Mouse (Mus musculus): ENCODE data around the gene 2700097O09Rik. TPM values are rescaled to one million over a fixed set of nuclear protein-coding genes. Genes with fewer than 3 reads are reported as not detected.
A peak's percentile ranks its signal among the peaks of the same experiment; 100 is the strongest.
"Not testable (repeated sequence)": the region's sequence is repeated elsewhere in the genome, so short reads cannot be mapped to it uniquely, and the experiment has no call there.

Gene 2700097O09Rik
- polyA plus RNA-seq (2012; rRNA removed): 1.4 and 1.7 TPM in 2 replicates

GRCm38 (mm10) chr12:55079726-55080600 lies at the start of gene 2700097O09Rik, which contains the start of gene Srp54a:
2700097O09Rik (minus strand) TSS chr12:55080110.
Srp54a (plus strand) TSS chr12:55080262.
- peak within 1 kb of the TSS; percentile 86 for H3K4me3 ChIP-seq (ENCODE audit: low read depth, low read length)
- not testable (repeated sequence) for H3K27me3 ChIP-seq (ENCODE audit: control insufficient read depth, insufficient read depth, low read length); H3K4me1 ChIP-seq (ENCODE audit: control insufficient read depth, insufficient read depth, insufficient read length, low read length); H3K36me3 ChIP-seq (ENCODE audit: control insufficient read depth, insufficient read depth, low read length)
- peak within 1 kb of the TSS; percentile 93 for H3K27ac ChIP-seq (ENCODE audit: insufficient read depth, low read depth, low read length)
- under 1% methylated on average over 60 of the region's 60 CpGs for WGBS

- not testable (repeated sequence) for H3K4me1 ChIP-seq (ENCODE audit: control insufficient read depth, insufficient read depth, insufficient read length, low read length); H3K27ac ChIP-seq (ENCODE audit: insufficient read depth, low read depth, low read length); H3K27me3 ChIP-seq (ENCODE audit: control insufficient read depth, insufficient read depth, low read length); H3K36me3 ChIP-seq (ENCODE audit: control insufficient read depth, insufficient read depth, low read length); H3K4me3 ChIP-seq (ENCODE audit: low read depth, low read length)
- WGBS: no CpG with 5 or more reads among the region's 18 CpGs
Measured at GRCm38 (mm10) chr12:55124731-55125130, 44.8 kb upstream of the 2700097O09Rik start.

GRCm38 (mm10) chr12:55124242-55124641 lies 44.3 kb upstream of the 2700097O09Rik start, which contains the start of gene Fam177a:
Fam177a (plus strand) TSS chr12:55124469.
- H3K4me3 ChIP-seq (ENCODE audit: low read depth, low read length); H3K27me3 ChIP-seq (ENCODE audit: control insufficient read depth, insufficient read depth, low read length); H3K4me1 ChIP-seq (ENCODE audit: control insufficient read depth, insufficient read depth, insufficient read length, low read length); H3K27ac ChIP-seq (ENCODE audit: insufficient read depth, low read depth, low read length); H3K36me3 ChIP-seq (ENCODE audit: control insufficient read depth, insufficient read depth, low read length): not testable (repeated sequence)
- no CpG with 5 or more reads among the region's 40 CpGs for WGBS

- H3K4me1 ChIP-seq (ENCODE audit: control insufficient read depth, insufficient read depth, insufficient read length, low read length); H3K36me3 ChIP-seq (ENCODE audit: control insufficient read depth, insufficient read depth, low read length); H3K27ac ChIP-seq (ENCODE audit: insufficient read depth, low read depth, low read length); H3K4me3 ChIP-seq (ENCODE audit: low read depth, low read length); H3K27me3 ChIP-seq (ENCODE audit: control insufficient read depth, insufficient read depth, low read length): not testable (repeated sequence)
- WGBS: no CpG with 5 or more reads among the region's 7 CpGs
Measured at GRCm38 (mm10) chr12:55112616-55113015, 32.7 kb upstream of the 2700097O09Rik start.

- H3K36me3 ChIP-seq (ENCODE audit: control insufficient read depth, insufficient read depth, low read length); H3K4me3 ChIP-seq (ENCODE audit: low read depth, low read length); H3K27ac ChIP-seq (ENCODE audit: insufficient read depth, low read depth, low read length); H3K27me3 ChIP-seq (ENCODE audit: control insufficient read depth, insufficient read depth, low read length); H3K4me1 ChIP-seq (ENCODE audit: control insufficient read depth, insufficient read depth, insufficient read length, low read length): not testable (repeated sequence)
- 80% methylated on average over 1 of the region's 7 CpGs for WGBS
Measured at GRCm38 (mm10) chr12:55092127-55092526, 12.2 kb upstream of the 2700097O09Rik start.

GRCm38 (mm10) chr12:55080601-55080942 lies 662 bp upstream of the 2700097O09Rik start:
- not testable (repeated sequence) for H3K27me3 ChIP-seq (ENCODE audit: control insufficient read depth, insufficient read depth, low read length); H3K4me1 ChIP-seq (ENCODE audit: control insufficient read depth, insufficient read depth, insufficient read length, low read length); H3K36me3 ChIP-seq (ENCODE audit: control insufficient read depth, insufficient read depth, low read length)
- H3K4me3 ChIP-seq (ENCODE audit: low read depth, low read length): peak overlapping the region; percentile 86
- 0 out of 2 replicates have a peak, but pooled peaks have one; percentile 11 for TF ChIP-seq POLR2A (IDR thresholded peaks at IDR 0.05; ENCODE audit: low read depth, low read length)
- WGBS: under 1% methylated on average over 25 of the region's 25 CpGs
- H3K27ac ChIP-seq (ENCODE audit: insufficient read depth, low read depth, low read length): peak overlapping the region; percentile 87

- H3K4me1 ChIP-seq (ENCODE audit: control insufficient read depth, insufficient read depth, insufficient read length, low read length); H3K27ac ChIP-seq (ENCODE audit: insufficient read depth, low read depth, low read length); H3K36me3 ChIP-seq (ENCODE audit: control insufficient read depth, insufficient read depth, low read length); H3K4me3 ChIP-seq (ENCODE audit: low read depth, low read length); H3K27me3 ChIP-seq (ENCODE audit: control insufficient read depth, insufficient read depth, low read length): not testable (repeated sequence)
- 25% methylated on average over 2 of the region's 2 CpGs for WGBS
Measured at GRCm38 (mm10) chr12:55078706-55079105, 1.2 kb downstream of the 2700097O09Rik start.

- H3K27me3 ChIP-seq (ENCODE audit: control insufficient read depth, insufficient read depth, low read length): no peaks in the 10 kb centered on the region
- 92% methylated on average over 2 of the region's 2 CpGs for WGBS
- no peaks in the 10 kb centered on the region; the same call in 1 of the 2 replicates for H3K36me3 ChIP-seq (ENCODE audit: control insufficient read depth, insufficient read depth, low read length)
- H3K4me3 ChIP-seq (ENCODE audit: low read depth, low read length): no peak overlapping the region
- H3K27ac ChIP-seq (ENCODE audit: insufficient read depth, low read depth, low read length): no peak overlapping the region
- H3K4me1 ChIP-seq (ENCODE audit: control insufficient read depth, insufficient read depth, insufficient read length, low read length): no peaks in the 10 kb centered on the region
- TF ChIP-seq CTCF (IDR thresholded peaks at IDR 0.05; ENCODE audit: extremely low read depth, insufficient read length, insufficient replicate concordance, low read depth, low read length): no peak
- TF ChIP-seq POLR2A (IDR thresholded peaks at IDR 0.05; ENCODE audit: low read depth, low read length): no peak
Measured at GRCm38 (mm10) chr12:55075296-55075695, 4.6 kb downstream of the 2700097O09Rik start.
